Mouse (Mus musculus) layer of hippocampus, adult 8-10 months (tissue): ENCODE data around the gene Parp3. TPM values are rescaled to one million over a fixed set of nuclear protein-coding genes. Genes with fewer than 3 reads are reported as not detected.

Experiments used
- DNase-seq, 2 experiments: peaks; one replicate each; pipeline ENCODE4 v3.0.0; 2022; ENCODE audit warnings: low spot score in 2 of 2
- total RNA-seq, 4 experiments: library from RNA; stranded (reverse); gene quantifications; 2 replicates each; pipeline ENCODE4 v1.2.4; 2022

Parp3 gene
- total RNA-seq, 4 experiments from 2014 or later, result 6.0 to 10.9 (median 7.4) TPM

DNA sequence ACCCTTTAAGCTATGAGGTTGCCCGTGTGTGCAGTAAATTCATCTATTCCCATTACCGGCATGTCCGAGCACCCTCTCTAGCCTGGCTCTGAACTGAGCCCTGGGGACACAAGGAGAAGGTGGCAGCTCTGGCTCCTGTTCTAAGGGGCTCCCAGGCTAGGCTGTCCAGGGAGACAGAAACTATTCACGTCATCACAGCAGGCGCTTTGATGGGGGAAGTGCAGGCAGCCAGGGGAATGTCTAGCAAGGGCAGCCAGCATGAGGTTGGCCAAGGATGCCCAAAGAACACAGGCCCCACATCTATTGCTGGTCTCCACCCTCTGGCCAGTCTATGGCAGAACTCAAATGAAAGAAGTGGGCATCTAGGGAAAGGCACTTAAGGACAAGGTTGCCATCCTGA lies 18.8 kb downstream of the Parp3 start:
- DNase-seq, result no peak

DNA sequence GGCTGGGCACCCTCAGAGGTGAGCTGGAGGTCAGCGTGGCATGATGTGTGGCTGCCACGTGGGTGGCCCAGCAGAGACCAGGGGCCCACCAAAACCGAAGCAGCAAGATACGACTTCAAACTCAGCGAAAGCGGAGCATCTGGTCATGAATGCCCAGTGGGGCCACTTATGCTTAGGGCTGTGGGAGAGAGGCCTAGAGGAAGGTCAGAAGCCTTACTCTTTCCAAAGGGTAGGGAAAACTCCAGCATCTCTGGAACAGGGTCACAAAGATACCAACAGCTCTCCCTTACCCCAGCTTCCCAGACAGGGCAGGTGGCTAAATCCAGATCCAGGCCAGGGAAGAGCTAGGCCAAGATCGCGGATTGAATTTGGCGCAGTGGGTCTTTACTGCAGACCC lies 19.6 kb downstream of the Parp3 start:
- DNase-seq, result no peak

DNA sequence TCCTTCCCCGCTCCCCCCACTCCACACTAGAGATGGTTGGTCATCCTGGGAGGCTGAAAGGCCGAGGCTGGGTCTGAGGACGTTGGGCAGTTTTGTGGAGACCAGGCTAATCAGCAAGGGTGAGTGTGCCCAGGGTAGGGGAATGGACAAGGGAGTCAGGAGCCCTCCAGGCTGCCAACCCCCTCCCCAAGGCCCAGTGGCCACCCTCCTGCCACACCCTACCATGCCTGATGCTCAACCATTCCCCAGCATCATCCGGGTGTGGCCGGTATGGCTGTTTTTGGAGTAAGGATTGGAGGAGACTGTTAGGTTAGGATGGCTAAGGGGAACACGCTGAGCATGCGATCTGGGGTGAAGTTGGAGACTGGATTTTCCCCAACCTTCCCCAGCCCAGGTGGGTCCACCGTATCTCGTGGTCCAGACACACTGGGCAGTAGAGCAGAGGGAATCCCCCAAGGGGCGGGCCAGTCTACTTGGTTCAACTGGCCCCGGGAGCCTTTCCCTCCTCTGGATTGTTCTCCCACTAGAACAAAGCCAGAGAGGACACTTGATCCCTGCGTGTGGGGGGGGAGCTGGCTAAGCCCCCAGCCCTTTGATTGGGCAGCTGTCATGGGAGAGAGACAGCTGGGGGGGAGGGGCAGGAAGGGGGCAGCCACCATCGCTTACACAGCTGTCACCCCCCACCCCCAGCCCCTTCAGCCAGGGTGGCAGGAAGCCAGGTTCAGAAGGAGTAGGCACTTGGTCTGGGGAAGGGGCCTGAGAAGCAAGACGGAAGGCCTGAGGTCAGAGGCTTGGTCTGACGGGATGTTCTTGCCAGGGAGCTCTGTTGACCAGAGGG lies 20.2 kb downstream of the Parp3 start:
- DNase-seq, result no peak

DNA sequence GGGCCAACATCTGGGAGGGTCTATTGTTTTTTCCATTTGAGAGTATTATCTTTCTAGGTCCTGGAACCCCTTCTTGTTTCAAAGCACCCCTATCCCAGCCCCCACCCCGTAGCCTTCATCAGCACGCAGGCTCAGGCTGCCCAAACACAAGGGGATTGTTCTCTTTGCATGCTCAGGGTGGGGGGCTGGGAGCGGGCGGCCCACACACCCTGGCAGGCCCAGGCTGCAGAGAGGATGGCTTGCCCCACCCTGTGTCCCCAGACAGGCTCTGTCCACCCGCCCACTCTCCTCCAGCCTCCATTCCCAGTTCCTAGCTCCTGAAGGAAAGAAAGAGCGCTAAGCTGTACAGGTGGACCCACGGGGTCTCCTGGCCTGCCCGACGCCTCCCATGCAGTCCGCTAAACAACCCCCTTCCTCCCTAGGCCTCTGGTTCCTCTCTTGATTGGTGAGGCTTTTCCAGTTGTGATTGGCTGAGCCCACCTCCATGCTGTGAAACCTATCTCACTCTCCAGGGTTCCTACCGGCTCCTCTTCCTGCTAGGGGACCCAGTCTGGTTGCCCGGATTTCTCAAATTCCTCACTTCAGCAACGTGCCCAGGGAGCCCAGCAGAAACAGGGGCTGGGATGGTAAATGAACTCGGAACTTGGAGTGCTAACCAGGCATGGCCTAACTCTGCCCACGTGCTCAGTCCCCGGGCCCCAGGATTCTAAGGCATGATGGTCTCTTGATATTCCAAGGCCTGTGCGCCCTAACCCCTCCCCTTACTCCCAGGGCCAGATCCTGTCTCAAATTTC lies 21.7 kb downstream of the Parp3 start:
- no peak for DNase-seq

DNA sequence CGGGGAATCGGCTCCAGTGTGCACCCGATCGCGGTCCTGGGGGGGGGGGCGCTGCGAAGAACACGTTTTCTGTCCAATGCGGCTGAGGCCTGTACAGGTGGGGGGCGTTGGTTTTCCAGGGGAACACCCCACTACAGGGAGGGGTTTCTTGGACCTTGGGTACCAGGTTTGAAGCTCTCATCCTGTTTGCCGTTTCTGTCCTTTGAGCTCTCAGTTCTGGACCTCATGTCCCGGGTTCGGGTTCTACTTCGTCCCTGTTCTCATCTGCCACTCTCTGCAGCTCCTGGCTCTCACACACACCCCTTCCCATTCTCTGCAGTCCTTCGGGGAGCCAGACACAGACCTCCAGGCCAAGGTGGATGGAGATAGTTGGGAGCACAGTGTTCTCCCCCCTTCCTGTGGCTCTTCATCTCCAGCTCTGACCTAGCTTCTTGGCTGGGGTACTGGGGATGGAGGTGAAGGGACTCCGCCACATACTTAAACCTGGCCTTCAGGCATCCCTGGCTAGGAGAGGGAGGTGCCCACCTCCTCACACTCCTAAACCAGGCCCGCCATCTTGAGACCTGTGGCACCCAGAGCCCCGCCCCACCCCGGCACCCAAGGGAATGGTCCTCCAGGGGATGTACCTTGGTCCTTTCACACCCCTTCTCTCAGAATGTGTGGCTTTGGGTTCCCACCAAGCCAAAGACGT lies 22.5 kb downstream of the Parp3 start:
- DNase-seq, result no peak

DNA sequence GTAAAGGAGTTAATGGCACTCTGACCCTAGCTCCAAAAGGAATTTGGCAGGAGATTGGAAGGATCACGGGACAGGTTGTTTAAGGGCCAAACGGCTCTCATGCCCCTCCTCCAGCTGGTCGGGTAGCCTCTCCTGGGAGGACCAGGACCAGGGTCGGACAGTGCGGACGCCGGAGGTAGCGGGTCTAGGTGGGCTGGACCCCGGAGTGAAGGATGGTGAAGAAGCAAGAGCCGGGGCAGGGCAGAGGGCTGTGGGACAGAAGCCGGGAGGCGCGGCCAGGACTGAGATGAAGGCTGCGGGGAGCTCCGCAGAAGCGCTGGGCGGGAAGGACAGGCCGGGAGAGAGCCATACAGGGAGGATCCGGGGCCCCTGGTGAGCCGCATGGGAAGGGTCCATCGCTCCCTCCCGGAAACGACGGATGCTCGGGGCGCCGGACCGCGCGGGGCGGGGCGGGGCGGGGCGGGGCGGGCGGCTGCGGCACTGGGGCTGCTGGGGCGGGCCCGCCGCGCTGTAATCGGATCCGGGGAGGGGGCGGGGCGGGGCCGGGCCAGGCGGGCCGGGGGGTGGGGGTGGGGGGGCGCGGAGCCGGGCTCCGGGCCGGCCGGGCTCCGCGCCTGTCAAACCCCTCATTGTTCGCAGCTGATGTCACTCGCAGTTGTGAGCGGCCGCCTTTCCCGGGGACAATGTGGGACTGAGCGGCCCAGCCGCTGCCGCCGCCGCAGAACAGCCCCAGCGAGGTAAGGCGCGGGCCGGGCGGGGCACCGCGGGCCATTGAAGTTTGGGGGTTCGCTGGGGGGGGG lies 23.3 kb downstream of the Parp3 start, which contains the start of gene Pcbp4:
Gene Pcbp4, plus strand, starts transcription at position 21 of the 800 bp plus-strand sequence.
- no peak for DNase-seq

DNA sequence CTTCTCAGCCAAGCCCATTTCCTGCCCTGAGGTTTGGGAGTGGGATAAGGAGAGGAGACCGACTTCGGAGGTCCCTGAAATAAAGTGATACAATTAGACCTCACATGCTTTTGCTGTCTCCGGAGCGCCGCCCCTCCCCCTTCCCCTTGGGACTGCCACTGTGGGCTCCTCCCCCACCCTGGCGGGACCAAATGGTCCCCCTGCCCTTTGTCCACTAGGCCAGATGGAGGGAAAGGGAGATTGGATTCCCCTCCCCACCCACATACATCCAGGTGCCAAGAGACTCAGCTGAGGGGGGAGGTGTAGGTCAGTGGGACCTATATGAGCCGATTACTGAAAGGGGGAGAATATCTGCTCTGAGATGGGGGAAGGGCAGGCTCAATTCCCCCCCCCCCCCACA lies 23.9 kb downstream of the Parp3 start:
- no peak for DNase-seq

DNA sequence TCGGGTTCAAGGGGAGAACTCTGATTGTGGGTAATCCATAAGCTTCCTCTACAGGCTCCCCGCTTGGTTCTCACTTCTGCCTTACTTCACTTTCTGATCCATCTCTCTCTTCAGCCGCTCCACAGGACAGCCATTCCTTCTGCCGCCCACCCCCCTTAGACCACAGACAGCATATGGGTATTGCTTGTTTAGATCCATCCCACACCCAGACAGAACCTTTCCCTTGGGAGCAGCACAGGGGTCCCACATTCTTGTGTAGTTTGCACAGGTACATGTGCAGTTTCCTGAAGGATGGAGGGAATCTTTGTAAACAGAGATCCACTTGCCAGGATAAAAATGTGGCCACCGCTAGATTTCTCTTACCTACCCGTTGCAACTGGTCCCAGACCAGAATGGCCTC lies 24.4 kb downstream of the Parp3 start:
- DNase-seq, result no peak

DNA sequence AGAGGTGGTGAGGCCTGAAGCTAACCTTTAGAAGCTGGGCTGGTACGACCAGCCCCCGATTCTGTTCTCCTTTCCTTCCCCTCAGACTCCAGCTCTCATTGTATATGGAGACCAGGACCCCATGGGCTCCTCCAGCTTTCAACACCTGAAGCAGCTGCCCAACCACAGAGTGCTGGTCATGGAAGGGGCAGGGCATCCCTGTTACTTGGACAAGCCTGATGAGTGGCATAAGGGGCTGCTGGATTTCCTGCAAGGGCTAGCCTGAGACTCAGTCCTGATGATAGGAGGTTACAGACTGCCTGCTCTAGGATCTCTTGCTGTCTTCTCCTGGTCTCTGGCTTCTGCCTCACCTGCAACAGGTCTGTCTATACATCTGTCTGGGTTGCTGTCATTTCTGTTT lies 24.9 kb downstream of the Parp3 start:
- no peak for DNase-seq

DNA sequence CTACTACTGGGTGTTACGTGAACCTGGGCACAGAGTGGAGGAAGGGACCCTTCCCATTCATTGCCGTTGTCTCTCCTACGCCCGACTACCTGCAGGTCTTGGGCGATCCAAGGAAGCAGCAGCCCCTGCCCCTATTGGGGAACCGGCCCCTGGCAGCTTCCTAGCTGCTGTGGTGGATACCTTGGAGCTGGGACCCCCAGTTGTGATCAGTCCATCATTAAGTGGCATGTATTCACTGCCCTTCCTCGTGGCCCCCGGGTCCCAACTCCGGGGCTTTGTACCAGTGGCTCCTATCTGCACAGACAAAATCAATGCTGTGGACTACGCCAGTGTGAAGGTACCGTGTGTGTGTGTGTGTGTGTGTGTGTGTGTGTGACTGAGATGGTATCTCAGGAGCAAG lies 25.5 kb downstream of the Parp3 start:
- no peak for DNase-seq

DNA sequence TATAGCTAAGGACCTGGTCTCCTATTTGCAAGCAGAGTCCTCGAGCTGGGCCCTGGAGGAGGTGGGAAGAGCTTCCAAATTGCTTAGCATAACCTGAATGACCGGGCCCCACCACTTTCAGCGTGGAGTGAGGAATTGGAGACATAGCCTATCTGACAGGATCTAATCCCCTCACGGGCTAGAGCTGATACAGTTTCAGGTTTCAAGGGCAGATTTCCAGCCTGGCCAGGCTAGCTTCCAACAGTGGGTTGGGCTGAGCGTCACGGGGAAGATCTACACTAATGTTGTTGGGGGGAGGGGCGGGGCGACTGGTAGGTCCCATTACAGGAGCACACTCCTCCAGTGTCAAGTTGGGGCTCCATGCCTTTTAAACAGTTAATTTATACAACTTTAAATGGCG lies 26.1 kb downstream of the Parp3 start:
- DNase-seq, result no peak

DNA sequence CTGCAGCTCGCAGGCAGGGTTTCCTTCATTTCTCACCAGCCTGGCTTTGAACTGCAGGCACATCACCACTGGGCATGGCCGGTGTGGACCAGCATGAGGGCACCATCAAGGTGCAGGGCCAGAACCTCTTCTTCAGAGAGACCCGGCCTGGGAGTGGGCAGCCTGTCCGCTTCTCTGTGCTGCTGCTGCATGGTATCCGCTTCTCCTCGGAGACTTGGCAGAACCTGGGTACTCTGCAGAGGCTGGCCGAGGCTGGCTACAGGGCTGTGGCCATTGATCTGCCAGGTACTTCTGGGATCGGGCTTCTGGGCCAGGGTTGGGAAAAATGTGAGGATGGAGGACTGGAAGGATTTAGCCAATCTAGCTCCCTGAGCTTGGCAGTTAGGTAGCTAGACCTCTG lies 26.8 kb downstream of the Parp3 start:
- DNase-seq, result no peak

DNA sequence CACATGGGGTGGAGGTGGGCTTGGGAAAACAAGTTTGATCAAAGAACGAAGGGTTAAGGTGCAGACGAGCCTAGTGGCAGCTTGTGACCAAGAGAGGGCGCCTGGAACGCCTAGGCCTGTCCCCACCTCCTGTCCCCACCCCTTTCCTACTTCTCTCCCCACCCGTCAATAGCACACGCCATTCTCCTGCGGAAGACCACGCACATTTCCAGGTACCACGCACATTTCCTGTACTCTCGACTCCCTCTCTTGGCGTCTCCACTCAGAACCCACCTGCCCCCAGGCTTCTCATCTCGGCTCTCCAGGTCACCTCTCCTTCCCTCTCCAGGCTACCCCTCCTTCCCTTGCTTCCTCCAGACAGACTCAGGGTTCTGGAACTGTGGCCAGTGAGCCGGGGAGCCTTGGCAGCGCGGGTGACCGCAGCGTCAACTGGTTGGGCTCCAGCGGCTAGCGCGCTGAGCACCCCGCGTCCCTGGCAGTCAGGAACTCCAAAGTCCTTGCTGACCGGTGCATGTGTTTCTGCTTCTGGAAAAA lies 28.2 kb downstream of the Parp3 start:
- DNase-seq, result peak in 1 of 2 experiments; percentile 75

DNA sequence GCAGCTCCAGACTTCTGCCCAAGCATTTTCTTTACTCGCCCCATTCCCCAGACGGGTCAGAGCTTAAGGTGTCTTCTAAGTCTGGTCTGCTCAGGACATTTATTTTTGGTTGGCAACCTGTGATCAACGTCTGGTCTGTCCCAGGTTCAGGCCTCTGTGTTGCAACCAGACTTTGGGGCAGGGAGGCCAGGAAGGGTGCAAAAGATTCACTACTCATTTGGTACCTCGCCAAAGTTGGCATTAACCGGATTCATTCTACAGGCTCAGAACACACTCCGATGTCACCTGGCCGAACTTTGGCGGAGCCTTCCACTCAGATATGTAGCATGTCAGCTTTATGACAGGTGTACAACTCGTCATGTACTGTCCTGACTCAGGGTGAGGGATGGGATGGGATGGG lies 28.8 kb downstream of the Parp3 start:
- DNase-seq, result no peak

DNA sequence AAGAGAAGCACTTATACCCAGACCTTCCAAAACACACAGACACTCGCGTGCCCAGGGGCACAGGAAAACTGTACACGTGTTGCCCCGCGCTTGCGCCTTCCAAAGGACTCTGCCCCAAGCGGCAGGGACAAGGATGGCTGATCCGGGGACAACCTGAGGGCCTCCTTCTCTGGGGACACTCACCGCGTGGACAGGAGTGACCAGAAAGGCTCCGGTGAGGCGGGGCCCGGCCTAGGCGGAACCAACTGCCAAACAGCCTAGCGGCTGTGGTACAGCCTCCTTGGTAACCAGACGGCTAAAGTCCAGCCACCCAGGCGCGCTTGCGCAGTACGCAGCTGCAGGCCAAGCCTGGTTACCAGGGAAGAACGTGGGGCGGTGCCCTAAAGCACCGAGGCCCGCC lies 29.4 kb downstream of the Parp3 start, which contains the start of the genes Abhd14b and Abhd14a:
Gene Abhd14b, plus strand, starts transcription at position 112 of the 400 bp plus-strand sequence.
Gene Abhd14a, minus strand, starts transcription at position 331 of the 400 bp plus-strand sequence.
- DNase-seq, result peak; percentile 89 to 94

DNA sequence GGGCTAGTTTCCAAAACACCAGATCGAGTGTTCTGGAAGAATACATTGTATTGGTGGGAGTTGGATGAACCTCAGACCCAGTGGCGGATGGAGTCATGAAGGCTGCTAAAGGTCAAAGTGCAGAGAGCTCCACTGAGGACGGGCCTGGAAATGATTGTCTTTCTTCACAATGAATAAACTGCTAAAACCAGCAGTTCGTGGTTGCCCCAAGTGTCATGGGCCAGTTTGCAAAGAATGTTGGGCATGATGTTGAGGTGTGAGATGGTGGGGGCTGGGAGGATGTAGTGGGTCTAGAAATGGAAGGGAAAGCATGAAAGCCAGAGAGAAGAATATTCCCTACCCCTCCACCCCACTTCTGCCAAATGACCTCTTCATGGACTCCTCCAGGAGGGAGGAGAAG lies 31.9 kb downstream of the Parp3 start:
- no peak for DNase-seq

DNA sequence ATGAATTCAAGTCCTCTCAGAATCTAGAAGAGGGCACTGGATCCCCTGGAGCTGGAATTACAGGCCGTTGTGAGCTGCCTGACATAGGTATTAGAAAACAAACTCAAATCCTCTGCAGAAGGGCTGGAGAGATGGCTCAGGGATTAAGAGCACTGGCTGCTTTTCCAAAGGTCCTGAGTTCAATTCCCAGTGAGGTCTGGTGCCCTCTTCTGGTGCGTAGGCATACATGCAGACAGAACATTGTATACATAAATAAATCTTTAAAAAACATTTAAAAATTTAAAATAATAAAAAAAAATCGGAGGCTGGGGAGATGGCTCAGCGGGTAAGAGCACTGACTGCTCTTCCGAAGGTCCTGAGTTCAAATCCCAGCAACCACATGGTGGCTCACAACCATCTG lies 34.1 kb downstream of the Parp3 start:
- DNase-seq, result no peak

DNA sequence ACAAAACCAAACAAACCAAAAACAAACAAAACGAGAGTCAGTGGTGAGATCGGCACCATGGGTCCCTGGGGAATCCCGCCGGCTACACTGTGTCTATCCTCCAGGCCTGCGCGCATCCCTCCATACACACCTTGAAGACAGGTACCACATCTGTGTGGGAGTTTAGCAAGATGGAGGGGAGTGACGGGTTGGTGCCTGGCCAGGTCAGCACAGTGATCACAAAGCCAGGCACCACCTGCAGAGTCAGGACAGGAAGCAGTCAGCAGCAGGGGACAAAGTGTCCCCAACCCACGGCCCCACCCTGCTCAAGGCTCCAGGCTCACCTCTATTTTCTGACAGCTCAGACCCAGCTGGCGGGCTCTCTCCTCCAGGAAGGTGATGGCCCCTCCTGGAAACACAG lies 40.2 kb downstream of the Parp3 start:
- DNase-seq, result no peak

DNA sequence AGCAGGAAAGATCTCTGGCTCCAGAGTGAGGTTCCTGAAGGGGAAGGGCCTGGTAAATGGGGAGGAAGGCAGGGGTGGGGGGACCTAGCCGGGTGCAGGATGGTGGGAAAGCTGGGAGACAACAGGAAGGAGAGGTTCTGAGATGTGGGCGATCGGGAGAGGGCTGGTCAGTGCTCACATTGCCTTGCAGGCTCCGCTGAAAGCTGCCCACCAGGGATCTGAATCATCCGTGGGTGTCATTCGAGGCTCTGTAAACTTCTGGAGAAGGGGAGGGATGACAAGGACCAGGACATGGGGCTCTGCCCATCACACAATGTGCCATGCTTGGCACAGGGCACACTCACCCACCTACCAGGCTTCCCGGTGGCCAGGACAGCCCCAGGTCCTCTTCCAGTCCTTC lies 43.4 kb downstream of the Parp3 start:
- DNase-seq, result no peak

DNA sequence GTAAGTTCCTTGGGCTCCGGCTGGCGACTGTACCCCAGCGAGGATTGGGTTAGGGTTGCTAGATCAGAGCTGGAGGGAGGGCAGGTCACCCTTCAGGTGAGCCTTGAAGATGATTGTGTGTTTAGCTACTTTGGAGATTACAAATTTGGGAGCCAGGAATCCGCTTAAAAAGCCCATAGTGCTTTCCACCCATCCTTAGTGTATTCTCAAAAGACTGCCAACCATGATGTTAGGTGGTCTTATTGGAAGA lies 46.8 kb downstream of the Parp3 start:
- DNase-seq, result no peak
